Mouse (Mus musculus) fat pad, adult 2 months (tissue): Measurements from ENCODE around the gene Sbno2.

ENCODE experiments used
- DNase-seq: peaks from one replicate; pipeline ENCODE4 v3.0.0-alpha.2; 2011; ENCODE audit warnings: low read depth, low spot score; ENCODE audit errors: extremely low read depth

Gene Sbno2

GRCm38 (mm10) chr10:80094085-80094484 lies 11.3 kb downstream of the Sbno2 start:
- no peak for DNase-seq

GRCm38 (mm10) chr10:80092690-80093089 lies 12.7 kb downstream of the Sbno2 start:
- no peak for DNase-seq

GRCm38 (mm10) chr10:80091527-80091926 lies 13.8 kb downstream of the Sbno2 start:
- no peak for DNase-seq

- no peak for DNase-seq
Measured at GRCm38 (mm10) chr10:80089146-80089545, 16.2 kb downstream of the Sbno2 start.

- no peak for DNase-seq
Measured at GRCm38 (mm10) chr10:80087483-80087882, 17.9 kb downstream of the Sbno2 start.

- DNase-seq = no peak
Measured at GRCm38 (mm10) chr10:80086847-80087246, 18.5 kb downstream of the Sbno2 start.

- DNase-seq = peak; percentile 42
Measured at GRCm38 (mm10) chr10:80084817-80085487, 20.4 kb downstream of the Sbno2 start.

GRCm38 (mm10) chr10:80081075-80081474 lies 24.3 kb downstream of the Sbno2 start:
- no peak for DNase-seq

- DNase-seq = no peak
Measured at GRCm38 (mm10) chr10:80080396-80081070, 24.8 kb downstream of the Sbno2 start.

- DNase-seq = no peak
Measured at GRCm38 (mm10) chr10:80078366-80078765, 27.0 kb downstream of the Sbno2 start.

- DNase-seq = no peak
Measured at GRCm38 (mm10) chr10:80077312-80077711, 28.1 kb downstream of the Sbno2 start.

- no peak for DNase-seq
Measured at GRCm38 (mm10) chr10:80076386-80076785, 29.0 kb downstream of the Sbno2 start.

- no peak for DNase-seq
Measured at GRCm38 (mm10) chr10:80075924-80076323, 29.4 kb downstream of the Sbno2 start.

GRCm38 (mm10) chr10:80074813-80075601 lies 30.4 kb downstream of the Sbno2 start:
- peak; percentile 50 for DNase-seq

- no peak for DNase-seq
Measured at GRCm38 (mm10) chr10:80072623-80073489, 32.5 kb downstream of the Sbno2 start.

GRCm38 (mm10) chr10:80071516-80071900 lies 33.9 kb downstream of the Sbno2 start:
- DNase-seq = no peak

- no peak for DNase-seq
Measured at GRCm38 (mm10) chr10:80070837-80071515, 34.4 kb downstream of the Sbno2 start.

- no peak for DNase-seq
Measured at GRCm38 (mm10) chr10:80069948-80070450, 35.4 kb downstream of the Sbno2 start.

- DNase-seq = no peak
Measured at GRCm38 (mm10) chr10:80069251-80069650, 36.1 kb downstream of the Sbno2 start.
